Mouse (Mus musculus) embryonic fibroblast, embryonic 13.5 days (primary cell): ENCODE measurements around the gene Ppt1.

ENCODE experiments used
- CTCF ChIP-seq: IDR thresholded peaks from 2 replicates; pipeline ENCODE4 v1.5.1; 2011; ENCODE audit warnings: mild to moderate bottlenecking, control low read depth, low read length, moderate library complexity, borderline replicate concordance; ENCODE audit not compliant: insufficient read depth
- POLR2A ChIP-seq: IDR thresholded peaks from 2 replicates; pipeline ENCODE4 v1.6.1; 2011; ENCODE audit warnings: low read depth, mild to moderate bottlenecking, control low read depth, low read length, moderate library complexity

GRCm38 (mm10) chr4:122861836-122862235, 25.8 kb downstream of the Ppt1 start:
- TF ChIP-seq POLR2A (no peak), CTCF (no peak)
